Mouse (Mus musculus): ENCODE results near the gene Ptpra. TPM values are rescaled to one million over a fixed set of nuclear protein-coding genes. Genes with fewer than 3 reads are reported as not detected.

The Ptpra gene
- polyA plus RNA-seq (2015; fragmentation: Nextera tagmentation; extraction: Ambion mirVana), result 60.7 and 73.6 TPM in 2 replicates

- Histone ChIP-seq H3K9me3 (replicated peaks) (no peaks in the 10 kb centered on the region), H3K36me3 (no peaks in the 10 kb centered on the region; the same call in 1 of the 2 replicates), H3K4me1 (replicated peaks) (peaks cover 34% of the 10 kb centered on the region), H3K4me3 (peak within 1 kb of the TSS; percentile 99), H3K27ac (peak within 1 kb of the TSS; percentile 86), H3K4me2 (peak within 1 kb of the TSS; percentile 94), H3K27me3 (no peaks in the 10 kb centered on the region), H3K9ac (peak within 1 kb of the TSS; percentile 91)
- ATAC-seq (replicated peaks; ENCODE audit: insufficient number of reproducible peaks, insufficient read depth, low FRiP score, low read depth), result peak; percentile 96
- WGBS, result under 1% methylated on average over 50 of the region's 50 CpGs
These were observed at the start of gene Ptpra for GRCm38 (mm10) chr2:130449794-130450433. Ptpra (plus strand) TSS chr2:130450278.

GRCm38 (mm10) chr2:130401891-130402290 lies 48.2 kb upstream of the Ptpra start:
- no peak overlapping the region for H3K4me3 ChIP-seq
- 71% methylated on average over 4 of the region's 4 CpGs for WGBS
- no peak for ATAC-seq (replicated peaks; ENCODE audit: insufficient number of reproducible peaks, insufficient read depth, low FRiP score, low read depth)
- H3K9me3 ChIP-seq (replicated peaks), result no peaks in the 10 kb centered on the region
- peaks cover 15% of the 10 kb centered on the region for H3K27me3 ChIP-seq
- no peak overlapping the region for H3K4me2 ChIP-seq
- no peak overlapping the region for H3K27ac ChIP-seq
- H3K9ac ChIP-seq, result no peak overlapping the region
- no peaks in the 10 kb centered on the region for H3K36me3 ChIP-seq
- H3K4me1 ChIP-seq (replicated peaks), result peaks cover 15% of the 10 kb centered on the region

- no peak for ATAC-seq (replicated peaks; ENCODE audit: insufficient number of reproducible peaks, insufficient read depth, low FRiP score, low read depth)
These were observed 45.1 kb upstream of the Ptpra start, which contains the start of the genes Gm28372 and 1700020A23Rik for GRCm38 (mm10) chr2:130404939-130405338. Gm28372 (plus strand) TSS chr2:130405239. 1700020A23Rik (plus strand) TSS chr2:130405259.

GRCm38 (mm10) chr2:130406178-130406577 lies 43.9 kb upstream of the Ptpra start, which contains the start of gene Tmem239:
Tmem239 (plus strand) TSS chr2:130406478.
- Histone ChIP-seq H3K9ac (no peak within 1 kb of the TSS), H3K9me3 (replicated peaks) (no peaks in the 10 kb centered on the region), H3K27me3 (no peaks in the 10 kb centered on the region), H3K27ac (no peak within 1 kb of the TSS), H3K4me2 (no peak within 1 kb of the TSS), H3K4me1 (replicated peaks) (peaks cover 4% of the 10 kb centered on the region; the same call in 1 of the 2 replicates), H3K4me3 (no peak within 1 kb of the TSS), H3K36me3 (no peaks in the 10 kb centered on the region)
- 86% methylated on average over 2 of the region's 2 CpGs for WGBS
- ATAC-seq (replicated peaks; ENCODE audit: insufficient number of reproducible peaks, insufficient read depth, low FRiP score, low read depth), result no peak

More at GRCm38 (mm10) chr2:130404939-130405338, 45.1 kb upstream of the Ptpra start, which contains the start of the genes Gm28372 and 1700020A23Rik:
- peaks cover 4% of the 10 kb centered on the region; the same call in 1 of the 2 replicates for H3K4me1 ChIP-seq (replicated peaks)
- H3K9ac ChIP-seq, result no peak within 1 kb of the TSS
- H3K4me3 ChIP-seq, result no peak within 1 kb of the TSS
- H3K9me3 ChIP-seq (replicated peaks), result no peaks in the 10 kb centered on the region
- no peak within 1 kb of the TSS for H3K4me2 ChIP-seq
- no peak within 1 kb of the TSS for H3K27ac ChIP-seq
- H3K27me3 ChIP-seq, result no peaks in the 10 kb centered on the region
- H3K36me3 ChIP-seq, result no peaks in the 10 kb centered on the region
- 86% methylated on average over 1 of the region's 1 CpGs for WGBS

GRCm38 (mm10) chr2:130408194-130408593 lies 41.9 kb upstream of the Ptpra start:
- Histone ChIP-seq H3K36me3 (no peaks in the 10 kb centered on the region), H3K9ac (no peak overlapping the region), H3K4me1 (replicated peaks) (peaks cover 6% of the 10 kb centered on the region; the same call in 1 of the 2 replicates), H3K27ac (no peak overlapping the region), H3K9me3 (replicated peaks) (no peaks in the 10 kb centered on the region), H3K4me2 (no peak overlapping the region), H3K4me3 (no peak overlapping the region), H3K27me3 (no peaks in the 10 kb centered on the region)
- whole genome bisulfite sequencing, result 19% methylated on average over 6 of the region's 6 CpGs
- ATAC-seq (replicated peaks; ENCODE audit: insufficient number of reproducible peaks, insufficient read depth, low FRiP score, low read depth), result no peak

GRCm38 (mm10) chr2:130411558-130412495 lies 38.3 kb upstream of the Ptpra start:
- 0 out of 2 replicates have a peak, but pooled peaks have one; percentile 73 for ATAC-seq (replicated peaks; ENCODE audit: insufficient number of reproducible peaks, insufficient read depth, low FRiP score, low read depth)
- Histone ChIP-seq H3K27ac (no peak overlapping the region), H3K4me2 (no peak overlapping the region), H3K36me3 (no peaks in the 10 kb centered on the region), H3K4me1 (replicated peaks) (peaks cover 6% of the 10 kb centered on the region; the same call in 1 of the 2 replicates), H3K4me3 (no peak overlapping the region), H3K27me3 (no peaks in the 10 kb centered on the region), H3K9ac (no peak overlapping the region), H3K9me3 (replicated peaks) (no peaks in the 10 kb centered on the region)
- 32% methylated on average over 16 of the region's 16 CpGs for WGBS

GRCm38 (mm10) chr2:130412775-130413174 lies 37.3 kb upstream of the Ptpra start:
- Histone ChIP-seq H3K27ac (no peak overlapping the region), H3K4me3 (no peak overlapping the region), H3K36me3 (no peaks in the 10 kb centered on the region), H3K4me1 (replicated peaks) (peaks cover 6% of the 10 kb centered on the region; the same call in 1 of the 2 replicates), H3K4me2 (no peak overlapping the region), H3K9ac (no peak overlapping the region), H3K9me3 (replicated peaks) (no peaks in the 10 kb centered on the region), H3K27me3 (no peaks in the 10 kb centered on the region)
- 73% methylated on average over 3 of the region's 3 CpGs for WGBS
- no peak for ATAC-seq (replicated peaks; ENCODE audit: insufficient number of reproducible peaks, insufficient read depth, low FRiP score, low read depth)

- Histone ChIP-seq H3K9ac (no peak overlapping the region), H3K27me3 (no peaks in the 10 kb centered on the region), H3K4me1 (replicated peaks) (0 out of 2 replicates have a peak, but pooled peaks cover 2% of the 10 kb centered on the region), H3K27ac (no peak overlapping the region), H3K36me3 (peaks cover 6% of the 10 kb centered on the region; the same call in 1 of the 2 replicates), H3K4me3 (no peak overlapping the region), H3K9me3 (replicated peaks) (no peaks in the 10 kb centered on the region), H3K4me2 (no peak overlapping the region)
- 72% methylated on average over 6 of the region's 6 CpGs for WGBS
- ATAC-seq (replicated peaks; ENCODE audit: insufficient number of reproducible peaks, insufficient read depth, low FRiP score, low read depth), result no peak
These were observed 35.8 kb upstream of the Ptpra start for GRCm38 (mm10) chr2:130414094-130414856.

- H3K4me2 ChIP-seq, result no peak overlapping the region
- H3K27me3 ChIP-seq, result no peaks in the 10 kb centered on the region
- H3K4me1 ChIP-seq (replicated peaks), result peaks cover 12% of the 10 kb centered on the region
- no peak overlapping the region for H3K27ac ChIP-seq
- WGBS, result 94% methylated on average over 26 of the region's 26 CpGs
- no peak for ATAC-seq (replicated peaks; ENCODE audit: insufficient number of reproducible peaks, insufficient read depth, low FRiP score, low read depth)
- no peaks in the 10 kb centered on the region for H3K9me3 ChIP-seq (replicated peaks)
- H3K9ac ChIP-seq, result no peak overlapping the region
- H3K36me3 ChIP-seq, result peaks cover 6% of the 10 kb centered on the region; the same call in 1 of the 2 replicates
- no peak overlapping the region for H3K4me3 ChIP-seq
These were observed 28.1 kb upstream of the Ptpra start for GRCm38 (mm10) chr2:130421781-130422620.
